Mouse (Mus musculus): ENCODE measurements around the gene Efcab7. TPM values are rescaled to one million over a fixed set of nuclear protein-coding genes. Genes with fewer than 3 reads are reported as not detected.

Gene Efcab7
- polyA plus RNA-seq, 2 experiments: 18.0 to 20.8 TPM

DNA sequence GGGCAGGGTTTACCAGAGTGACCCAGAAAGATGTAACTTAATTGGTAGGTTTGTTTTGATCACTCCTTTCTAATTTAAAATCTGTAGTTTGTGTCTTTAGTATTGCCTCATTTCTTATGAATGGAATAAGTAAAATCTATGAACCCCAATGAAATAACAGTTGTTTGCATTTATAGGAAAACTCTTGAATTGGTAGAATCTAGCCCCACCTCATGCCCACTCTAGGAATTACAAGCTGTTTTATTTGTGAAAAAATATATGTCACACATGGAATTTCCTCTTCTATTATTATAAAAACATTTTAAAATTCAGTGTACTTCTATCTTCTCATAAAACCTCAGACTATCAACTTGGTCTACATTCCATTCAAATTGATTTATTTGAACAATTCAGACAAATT lies 52.9 kb downstream of the Efcab7 start:
- TF ChIP-seq POLR2A (IDR thresholded peaks at IDR 0.05; ENCODE audit: borderline replicate concordance, extremely low read depth, insufficient read depth, insufficient read length): no peak
- peak; percentile 51 for DNase-seq (ENCODE audit: low spot score)

DNA sequence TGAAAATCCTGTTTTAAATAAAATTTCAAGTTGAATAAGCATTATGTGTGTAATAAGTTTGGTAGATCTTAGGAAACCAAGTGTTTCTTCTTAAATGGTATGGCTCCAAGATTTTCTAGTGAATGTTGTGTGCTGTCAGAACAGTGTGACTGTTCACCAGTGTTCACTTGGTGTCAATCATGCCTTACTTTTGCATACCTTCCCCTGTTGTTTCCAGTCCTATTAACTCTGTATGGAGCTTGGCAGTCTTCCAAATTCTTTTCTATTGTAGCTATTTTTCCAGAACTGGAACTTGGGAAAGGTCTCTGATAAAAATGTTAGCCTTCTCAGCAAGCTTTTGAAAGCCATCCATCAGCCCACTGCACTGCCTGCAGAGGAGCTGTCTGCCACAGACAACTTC lies 53.4 kb downstream of the Efcab7 start:
- H3K4me1 ChIP-seq (ENCODE audit: control insufficient read depth, insufficient read depth, low read length): no peaks in the 10 kb centered on the region
- H3K4me2 ChIP-seq (replicated peaks; ENCODE audit: low read depth, low read length, severe bottlenecking): no peak overlapping the region
- TF ChIP-seq POLR2A (IDR thresholded peaks at IDR 0.05; ENCODE audit: borderline replicate concordance, extremely low read depth, insufficient read depth, insufficient read length): no peak
- H3K9me3 ChIP-seq (ENCODE audit: control insufficient read depth, low read length): no peaks in the 10 kb centered on the region
- no peak overlapping the region for H3K4me3 ChIP-seq (replicated peaks; ENCODE audit: low read length)
- no peak overlapping the region for H3K27ac ChIP-seq (replicated peaks; ENCODE audit: low read depth, low read length)
- H3K36me3 ChIP-seq (ENCODE audit: control insufficient read depth, insufficient read depth, low read length): no peaks in the 10 kb centered on the region
- H3K9ac ChIP-seq (ENCODE audit: low read depth, low read length, severe bottlenecking): no peak overlapping the region
- peak; percentile 11 for DNase-seq (ENCODE audit: low spot score)
- H3K27me3 ChIP-seq (ENCODE audit: control insufficient read depth, insufficient read depth, low read length): no peaks in the 10 kb centered on the region
- no peak for ATAC-seq (ENCODE audit: low FRiP score, low read depth)

More for the DNA sequence above, 52.9 kb downstream of the Efcab7 start:
- no peaks in the 10 kb centered on the region for H3K36me3 ChIP-seq (ENCODE audit: control insufficient read depth, insufficient read depth, low read length)
- H3K4me3 ChIP-seq (replicated peaks; ENCODE audit: low read length): no peak overlapping the region
- no peaks in the 10 kb centered on the region for H3K4me1 ChIP-seq (ENCODE audit: control insufficient read depth, insufficient read depth, low read length)
- H3K4me2 ChIP-seq (replicated peaks; ENCODE audit: low read depth, low read length, severe bottlenecking): no peak overlapping the region
- no peaks in the 10 kb centered on the region for H3K27me3 ChIP-seq (ENCODE audit: control insufficient read depth, insufficient read depth, low read length)
- H3K9ac ChIP-seq (ENCODE audit: low read depth, low read length, severe bottlenecking): no peak overlapping the region
- H3K9me3 ChIP-seq (ENCODE audit: control insufficient read depth, low read length): no peaks in the 10 kb centered on the region
- H3K27ac ChIP-seq (replicated peaks; ENCODE audit: low read depth, low read length): no peak overlapping the region
- no peak for ATAC-seq (ENCODE audit: low FRiP score, low read depth)

DNA sequence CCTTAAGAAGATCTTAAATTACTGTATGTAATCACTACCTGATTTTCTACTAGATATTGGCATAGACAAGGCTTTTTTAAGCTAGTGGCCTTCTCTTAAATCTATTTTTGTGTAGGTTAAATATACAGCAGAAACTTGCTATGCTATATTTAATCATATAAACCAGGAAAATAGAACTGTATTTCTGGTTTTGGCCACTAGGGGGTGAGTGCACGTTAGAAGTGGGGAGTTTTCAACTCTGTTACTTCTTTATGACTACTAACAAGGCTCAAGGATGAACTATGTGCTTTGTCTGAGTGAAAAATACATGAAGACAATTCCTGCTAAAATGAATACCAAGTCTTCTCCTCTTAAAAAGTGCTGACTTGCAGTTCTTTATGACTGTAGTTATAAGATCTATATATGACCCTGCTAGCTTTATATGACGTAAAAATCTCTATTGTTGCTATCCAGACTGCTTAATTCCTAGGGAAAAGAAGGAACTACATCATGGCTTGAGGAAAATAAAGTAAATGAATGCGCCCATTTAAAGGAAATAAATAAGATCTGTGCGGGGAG lies 85.0 kb downstream of the Efcab7 start:
- Histone ChIP-seq H3K9ac (ENCODE audit: low read depth, low read length, severe bottlenecking) (no peak overlapping the region), H3K27ac (replicated peaks; ENCODE audit: low read depth, low read length) (no peak overlapping the region), H3K4me3 (replicated peaks; ENCODE audit: low read length) (no peak overlapping the region), H3K36me3 (ENCODE audit: control insufficient read depth, insufficient read depth, low read length) (0 out of 2 replicates have a peak, but pooled peaks cover 3% of the 10 kb centered on the region), H3K4me1 (ENCODE audit: control insufficient read depth, insufficient read depth, low read length) (no peaks in the 10 kb centered on the region), H3K9me3 (ENCODE audit: control insufficient read depth, low read length) (no peaks in the 10 kb centered on the region), H3K27me3 (ENCODE audit: control insufficient read depth, insufficient read depth, low read length) (no peaks in the 10 kb centered on the region), H3K4me2 (replicated peaks; ENCODE audit: low read depth, low read length, severe bottlenecking) (no peak overlapping the region)
- peak; percentile 68 for DNase-seq (ENCODE audit: low spot score)
- WGBS: 67% methylated on average over 4 of the region's 4 CpGs
- no peak for TF ChIP-seq POLR2A (IDR thresholded peaks at IDR 0.05; ENCODE audit: borderline replicate concordance, extremely low read depth, insufficient read depth, insufficient read length)
- no peak for ATAC-seq (ENCODE audit: low FRiP score, low read depth)

DNA sequence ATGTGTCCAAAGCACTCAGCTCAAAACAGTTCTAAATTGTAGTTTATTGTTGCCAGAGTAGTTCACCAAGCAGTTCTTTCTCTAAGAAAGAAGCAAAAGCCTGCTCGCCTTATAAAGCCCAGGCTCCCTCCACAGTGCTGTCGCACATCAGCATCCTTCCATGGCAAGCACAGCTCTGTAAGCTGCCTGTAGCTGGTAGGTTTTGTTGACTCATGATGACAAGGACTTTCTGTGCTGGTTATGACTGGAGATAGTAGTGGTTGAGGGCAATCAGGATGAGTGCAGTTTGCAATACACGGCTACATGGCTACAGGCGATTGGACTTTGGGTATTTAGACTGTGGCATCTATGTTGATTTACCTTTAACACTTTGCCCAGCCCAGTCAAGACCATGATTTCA lies 97.4 kb downstream of the Efcab7 start:
- no peak overlapping the region for H3K9ac ChIP-seq (ENCODE audit: low read depth, low read length, severe bottlenecking)
- ATAC-seq (ENCODE audit: low FRiP score, low read depth) (no peak), DNase-seq (ENCODE audit: low spot score) (no peak)
- no peak overlapping the region for H3K4me3 ChIP-seq (replicated peaks; ENCODE audit: low read length)
- no peaks in the 10 kb centered on the region for H3K27me3 ChIP-seq (ENCODE audit: control insufficient read depth, insufficient read depth, low read length)
- H3K4me2 ChIP-seq (replicated peaks; ENCODE audit: low read depth, low read length, severe bottlenecking): no peak overlapping the region
- no peak for TF ChIP-seq POLR2A (IDR thresholded peaks at IDR 0.05; ENCODE audit: borderline replicate concordance, extremely low read depth, insufficient read depth, insufficient read length)
- H3K9me3 ChIP-seq (ENCODE audit: control insufficient read depth, low read length): no peaks in the 10 kb centered on the region
- 81% methylated on average over 4 of the region's 4 CpGs for WGBS
- H3K27ac ChIP-seq (replicated peaks; ENCODE audit: low read depth, low read length): no peak overlapping the region
- H3K36me3 ChIP-seq (ENCODE audit: control insufficient read depth, insufficient read depth, low read length): no peaks in the 10 kb centered on the region
- H3K4me1 ChIP-seq (ENCODE audit: control insufficient read depth, insufficient read depth, low read length): peaks cover 14% of the 10 kb centered on the region

DNA sequence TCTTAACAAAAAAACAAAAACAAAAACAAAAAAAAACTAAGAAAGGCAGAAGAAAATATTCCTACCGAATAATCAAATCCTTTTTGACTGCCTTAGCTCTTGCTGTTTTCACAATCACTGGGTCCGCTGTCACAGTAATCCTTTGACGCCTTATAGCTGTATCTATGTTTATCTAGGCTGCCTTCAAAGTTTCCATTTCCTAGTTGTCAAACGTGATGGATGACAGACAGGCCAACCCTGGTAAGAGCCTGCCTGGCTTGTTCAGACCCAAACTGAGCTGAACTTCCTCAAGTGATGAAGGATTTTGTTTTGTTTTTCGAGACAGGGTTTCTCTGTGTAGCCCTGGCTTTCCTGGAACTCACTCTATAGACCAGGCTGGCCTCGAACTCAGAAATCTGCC lies 99.5 kb downstream of the Efcab7 start:
- ATAC-seq (ENCODE audit: low FRiP score, low read depth) (no peak), DNase-seq (ENCODE audit: low spot score) (no peak)
- no peaks in the 10 kb centered on the region for H3K27me3 ChIP-seq (ENCODE audit: control insufficient read depth, insufficient read depth, low read length)
- H3K9ac ChIP-seq (ENCODE audit: low read depth, low read length, severe bottlenecking): no peak overlapping the region
- no peaks in the 10 kb centered on the region for H3K9me3 ChIP-seq (ENCODE audit: control insufficient read depth, low read length)
- H3K4me1 ChIP-seq (ENCODE audit: control insufficient read depth, insufficient read depth, low read length): peaks cover 14% of the 10 kb centered on the region
- TF ChIP-seq POLR2A (IDR thresholded peaks at IDR 0.05; ENCODE audit: borderline replicate concordance, extremely low read depth, insufficient read depth, insufficient read length): no peak
- no peak overlapping the region for H3K4me3 ChIP-seq (replicated peaks; ENCODE audit: low read length)
- H3K4me2 ChIP-seq (replicated peaks; ENCODE audit: low read depth, low read length, severe bottlenecking): no peak overlapping the region
- 74% methylated on average over 6 of the region's 6 CpGs for WGBS
- H3K36me3 ChIP-seq (ENCODE audit: control insufficient read depth, insufficient read depth, low read length): no peaks in the 10 kb centered on the region
- H3K27ac ChIP-seq (replicated peaks; ENCODE audit: low read depth, low read length): no peak overlapping the region

Measured in limb, embryonic 14.5 days (tissue).